Mouse (Mus musculus) adrenal gland, postnatal 36 days (tissue): ENCODE measurements around the gene Bace1. TPM values are rescaled to one million over a fixed set of nuclear protein-coding genes. Genes with fewer than 3 reads are reported as not detected.
"Not testable (repeated sequence)": the region's sequence is repeated elsewhere in the genome, so short reads cannot be mapped to it uniquely, and the experiment has no call there.

Source experiments
- DNase-seq, 2 experiments: peaks; one replicate each; pipeline ENCODE4 v3.0.0; 2021; ENCODE audit warnings: mixed read lengths in 1 of 2
- total RNA-seq, 2 experiments: library from RNA; stranded (reverse); gene quantifications; 2 replicates each; pipeline ENCODE4 v1.2.3; 2021

Bace1 gene
- total RNA-seq, 2 experiments from 2014 or later: 24.3 to 32.0 TPM

- no peak for DNase-seq
Measured at GRCm38 (mm10) chr9:45833461-45833860, 4.9 kb upstream of the Bace1 start.

DNA sequence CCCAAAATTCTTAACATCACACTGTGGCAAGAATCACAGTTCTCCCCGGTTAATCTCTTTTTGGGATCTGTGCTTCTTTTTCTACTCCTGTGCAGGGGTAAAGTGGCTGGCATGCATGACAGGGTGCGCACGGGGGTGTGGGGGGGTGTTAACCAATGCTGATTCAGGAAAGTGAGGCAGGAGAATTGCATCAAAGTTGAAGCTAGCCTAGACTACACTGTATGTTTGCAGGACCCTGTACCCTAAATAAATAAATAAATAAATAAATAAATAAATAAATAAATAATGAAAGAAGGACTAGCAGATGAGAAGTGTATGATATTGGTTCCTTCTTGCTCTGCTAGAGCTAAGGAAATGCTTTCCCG, 329 bp upstream of the Bace1 start:
- no peak for DNase-seq

DNA sequence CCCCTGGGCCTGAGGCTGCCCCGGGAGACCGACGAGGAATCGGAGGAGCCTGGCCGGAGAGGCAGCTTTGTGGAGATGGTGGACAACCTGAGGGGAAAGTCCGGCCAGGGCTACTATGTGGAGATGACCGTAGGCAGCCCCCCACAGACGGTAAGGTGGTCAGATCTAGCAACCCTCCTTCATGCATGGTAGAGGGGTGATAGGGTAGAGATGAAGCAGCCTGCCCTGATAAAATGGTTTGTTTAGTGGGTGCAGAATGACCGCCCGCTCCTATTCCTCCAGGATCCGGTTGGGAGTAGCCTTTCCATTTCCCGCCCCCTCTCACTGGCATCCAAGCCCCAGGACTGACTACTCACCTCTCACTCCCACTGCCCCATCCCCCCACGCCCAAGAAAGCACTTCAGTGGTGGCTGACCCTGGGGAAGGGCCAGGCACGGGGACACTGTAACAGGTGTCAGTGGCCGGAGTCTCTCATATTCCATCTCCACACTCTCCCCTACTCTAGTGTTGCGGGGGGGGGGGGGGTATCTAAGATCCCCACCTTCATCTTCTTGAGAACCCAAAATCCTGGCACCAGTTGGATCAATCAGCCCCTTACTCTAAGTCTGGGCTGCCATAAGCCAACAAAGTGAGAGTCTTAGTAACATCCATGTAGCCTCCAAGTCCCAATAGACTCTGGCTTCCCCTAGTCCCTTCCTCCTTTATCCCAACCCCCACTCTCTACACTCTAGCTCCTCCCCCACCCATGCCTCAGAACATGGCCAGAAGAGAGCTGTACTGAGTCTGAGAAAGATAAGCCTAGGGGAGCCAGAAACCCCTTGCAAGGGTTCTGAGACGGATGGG, 980 bp downstream of the Bace1 start:
- DNase-seq: peak in 1 of 2 experiments; percentile 45

GRCm38 (mm10) chr9:45839982-45840300, 1.6 kb downstream of the Bace1 start:
- no peak for DNase-seq

DNA sequence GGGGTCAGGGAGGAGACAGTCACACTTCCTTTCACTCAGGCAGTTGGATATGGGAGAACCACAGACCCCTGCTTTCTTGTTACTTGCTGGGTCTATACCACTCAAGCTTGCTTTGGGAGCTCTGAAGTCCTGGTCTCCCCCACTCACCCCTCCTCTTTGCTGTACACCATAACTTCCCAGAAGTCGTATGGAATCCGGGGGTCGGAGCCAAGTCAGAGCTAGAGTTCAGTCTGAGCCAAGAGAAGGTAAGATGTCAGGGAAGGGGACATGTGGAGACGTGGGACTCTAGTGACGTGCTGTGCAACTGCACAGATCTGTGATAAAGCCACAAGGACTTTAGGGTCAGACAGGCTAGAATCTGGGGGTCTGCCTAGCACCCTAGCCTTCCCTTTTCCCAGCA, 2.0 kb downstream of the Bace1 start:
- DNase-seq: no peak

DNA sequence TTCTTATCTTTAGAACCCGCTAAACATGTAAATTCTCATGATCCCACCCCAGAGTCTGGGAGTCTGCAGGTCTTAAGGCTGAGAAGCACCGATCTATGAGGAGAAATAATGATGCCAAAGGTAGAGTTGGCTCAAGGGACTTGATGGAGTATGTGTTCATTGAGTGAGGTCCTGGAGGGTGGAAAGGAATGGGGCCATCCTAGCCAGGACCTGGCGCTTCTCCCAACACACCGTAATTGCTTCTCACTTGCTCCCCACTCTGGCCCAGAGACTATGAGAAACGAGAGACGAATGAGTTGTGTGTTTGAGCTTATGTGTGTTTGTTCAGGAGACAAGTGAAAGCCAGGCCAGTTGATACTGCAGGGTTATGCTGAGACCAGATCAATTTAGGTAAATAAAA, 3.1 kb downstream of the Bace1 start:
- DNase-seq: no peak

DNA sequence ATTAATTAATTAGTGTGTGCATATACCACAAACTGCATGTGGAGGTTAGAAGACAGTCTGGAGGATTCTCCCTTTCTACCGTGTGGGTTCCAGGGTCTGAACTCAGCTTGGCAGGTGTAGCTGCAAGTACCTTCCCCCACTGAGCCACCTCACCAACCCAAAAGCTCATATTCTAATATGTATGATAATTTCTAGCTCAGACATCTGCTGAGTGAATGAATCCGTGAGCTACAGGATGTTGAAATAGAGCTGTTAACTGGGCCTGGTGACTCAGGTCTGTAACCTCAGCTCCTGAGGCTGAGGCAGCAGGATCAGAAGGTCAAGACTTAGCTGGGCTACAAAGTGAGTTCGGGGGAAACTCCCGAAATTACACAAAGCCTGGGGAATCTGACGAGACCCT, 4.6 kb downstream of the Bace1 start:
- DNase-seq: peak in 1 of 2 experiments; percentile 18

GRCm38 (mm10) chr9:45843780-45844179, 5.4 kb downstream of the Bace1 start:
- DNase-seq: no peak

DNA sequence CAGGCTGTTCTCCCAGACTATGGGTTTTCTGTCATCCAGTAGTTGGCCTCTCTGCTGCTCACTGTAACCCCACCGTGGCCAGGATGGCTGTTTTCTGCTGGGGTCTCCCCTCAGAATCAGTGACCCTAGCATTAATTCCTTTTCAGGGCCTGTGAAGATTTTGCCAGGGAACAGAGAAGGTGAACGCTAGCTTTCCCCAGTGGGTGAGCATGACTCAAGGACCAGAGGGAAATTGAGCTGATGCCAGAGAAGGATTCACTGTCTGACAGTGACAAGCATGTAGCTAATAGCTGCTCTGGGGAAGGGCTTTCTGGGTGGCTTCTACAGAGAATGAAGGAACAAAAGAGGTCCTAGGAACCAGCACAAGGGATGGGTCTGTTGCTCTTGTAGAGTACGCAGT, 7.2 kb downstream of the Bace1 start:
- peak; percentile 17 to 39 for DNase-seq

DNA sequence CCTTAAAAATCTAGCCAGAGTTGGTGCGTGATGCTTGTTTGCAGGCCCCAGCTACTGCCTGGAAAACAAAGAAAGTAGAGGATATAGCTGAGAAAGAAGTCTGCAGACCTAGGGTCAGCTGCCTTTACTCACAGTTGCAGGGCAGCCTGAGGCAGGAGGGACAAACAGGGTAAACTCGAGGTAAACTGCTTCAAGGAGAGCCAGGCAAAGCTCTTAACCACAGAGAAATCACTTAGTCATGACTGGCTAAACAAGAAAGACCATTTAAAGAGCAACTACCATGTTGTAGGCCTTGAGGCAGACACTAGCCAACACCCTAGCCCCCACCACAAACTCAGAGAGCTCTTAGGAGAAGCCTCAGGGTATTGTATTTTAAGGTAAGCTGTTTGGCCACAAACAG, 7.8 kb downstream of the Bace1 start:
- not testable (repeated sequence) for DNase-seq

DNA sequence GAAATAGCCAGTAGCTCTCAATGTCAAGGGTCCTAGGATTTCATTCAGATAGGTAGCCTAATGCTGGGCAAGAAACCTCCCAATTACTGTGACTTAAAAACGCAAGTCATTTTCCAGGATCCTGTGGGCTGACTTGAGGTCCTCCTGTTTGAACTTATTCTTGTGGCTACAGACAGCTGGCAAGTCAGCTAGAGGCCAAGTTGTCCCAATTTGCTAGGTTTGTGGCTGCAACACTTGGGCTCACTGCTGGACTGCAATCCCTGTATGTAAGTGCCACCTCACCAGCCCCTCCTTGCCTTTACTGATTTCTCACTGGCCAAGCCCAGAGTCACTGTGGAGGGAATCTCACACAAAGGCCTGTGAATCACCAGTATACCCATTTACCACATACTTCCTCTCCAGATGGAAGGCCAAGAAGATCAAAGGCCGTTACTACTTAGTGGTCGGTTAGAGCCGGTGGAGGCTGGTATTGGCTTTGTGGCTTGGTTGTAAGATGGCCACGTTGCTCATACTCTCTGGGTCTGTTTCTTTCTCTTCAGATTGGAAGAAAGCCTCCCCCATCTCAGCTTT, 8.6 kb downstream of the Bace1 start:
- DNase-seq: no peak

- DNase-seq: peak in 1 of 2 experiments; percentile 30
Measured at GRCm38 (mm10) chr9:45849528-45850408, 11.4 kb downstream of the Bace1 start.

DNA sequence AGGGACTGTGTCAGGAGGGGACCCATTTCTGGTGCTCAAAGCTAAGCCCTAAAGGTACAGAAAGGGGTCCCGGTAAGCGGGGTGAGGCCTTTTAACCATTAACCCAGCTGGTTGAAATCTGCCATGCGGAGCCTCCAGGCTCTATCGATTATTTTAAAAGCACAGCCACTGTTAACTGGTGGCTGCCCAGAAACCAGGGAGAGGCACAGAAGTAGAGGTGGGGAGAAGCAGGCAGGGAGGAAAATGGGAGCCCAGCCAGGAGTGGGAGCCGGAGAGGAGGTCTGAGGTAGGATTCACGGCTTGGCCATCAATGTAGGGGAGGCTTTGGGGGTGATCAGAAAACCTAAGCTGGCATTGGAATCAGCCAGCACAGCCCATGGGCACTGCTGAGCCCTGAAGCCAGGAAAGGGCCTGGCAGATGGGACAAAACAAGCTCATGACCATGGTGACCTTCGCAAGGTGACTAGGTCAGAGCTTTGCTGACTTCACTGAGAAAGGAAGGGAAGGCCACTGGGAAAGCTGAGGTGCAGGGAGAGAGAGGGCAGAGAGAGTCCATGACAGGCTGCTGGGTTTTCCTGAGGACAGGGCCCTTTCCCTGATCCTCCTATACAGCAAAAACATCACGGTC, 12.3 kb downstream of the Bace1 start:
- peak in 1 of 2 experiments; percentile 25 for DNase-seq

DNA sequence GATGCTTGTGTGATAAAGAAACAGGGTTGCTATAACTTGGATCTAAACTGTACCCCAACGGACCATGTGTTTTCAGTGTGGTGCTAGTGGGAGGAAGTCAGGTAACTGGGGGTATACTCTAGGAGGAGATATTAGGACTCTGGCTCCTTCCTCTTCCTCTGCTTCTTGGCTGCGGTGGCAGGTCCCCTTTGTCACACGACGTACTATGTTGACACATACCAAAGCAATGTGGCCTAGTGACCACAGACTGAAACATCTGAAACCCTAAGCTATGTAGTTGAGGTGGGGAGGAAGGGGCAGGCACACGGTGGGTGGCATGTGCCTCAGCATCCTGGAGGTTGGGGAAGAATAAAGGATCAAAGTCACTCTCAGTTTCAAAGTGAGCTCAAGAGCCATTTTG, 12.9 kb downstream of the Bace1 start:
- no peak for DNase-seq

DNA sequence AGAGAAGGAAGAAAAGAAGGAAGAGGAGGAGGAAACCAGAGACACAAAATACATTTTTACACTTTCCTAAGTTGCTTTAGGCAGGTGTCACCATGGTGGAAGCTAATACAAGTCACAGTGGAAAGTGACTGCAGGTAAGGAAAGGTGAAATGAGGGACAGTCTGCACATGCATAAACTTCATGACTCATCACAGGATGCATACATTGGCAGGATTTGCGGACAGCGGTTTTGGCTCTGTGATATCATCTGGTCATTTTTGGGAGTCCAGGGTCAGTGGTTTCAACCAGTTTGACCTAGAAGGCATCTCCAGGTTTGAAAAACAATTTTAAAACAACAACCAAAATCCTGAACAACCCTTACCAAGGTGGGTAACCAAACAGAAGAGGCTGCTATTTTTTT, 13.4 kb downstream of the Bace1 start:
- no peak for DNase-seq

DNA sequence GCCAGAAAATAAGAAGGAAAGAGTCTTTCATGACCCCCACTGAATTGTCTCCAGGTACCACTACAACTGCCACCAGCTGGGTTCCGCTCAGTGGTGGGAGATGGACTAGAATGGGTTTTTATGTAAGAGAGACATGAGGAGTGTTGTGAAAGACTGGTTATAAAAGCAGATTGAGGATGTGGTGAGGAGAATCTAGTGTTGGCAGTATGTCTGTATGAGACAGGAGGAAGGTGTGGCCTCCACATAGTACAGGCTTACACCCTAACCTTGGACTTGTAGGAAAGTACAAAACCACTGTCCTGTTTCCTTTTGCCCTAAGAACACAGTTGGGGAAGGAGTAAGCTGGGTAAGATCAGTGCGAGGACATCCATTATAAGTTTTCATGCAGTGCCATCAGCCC, 15.3 kb downstream of the Bace1 start:
- DNase-seq: no peak

DNA sequence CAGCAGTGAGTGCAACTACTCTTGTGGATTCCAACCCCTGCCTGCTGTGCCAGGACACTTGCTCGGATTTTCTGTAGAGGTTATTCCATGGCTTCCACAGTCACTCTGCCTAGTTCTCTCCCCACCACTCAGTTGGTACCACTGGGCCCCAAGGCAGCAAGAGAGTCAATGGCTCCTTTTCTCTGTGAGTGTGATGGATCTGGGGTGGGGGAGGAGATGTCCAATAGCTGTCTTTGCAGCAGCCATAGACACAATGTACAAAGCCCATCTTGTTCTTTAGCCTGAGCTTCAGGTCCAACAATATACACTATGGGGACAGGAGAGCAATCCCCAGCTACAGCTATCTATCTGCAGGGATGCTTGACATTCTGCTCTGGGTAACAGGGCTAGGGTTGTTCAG, 15.8 kb downstream of the Bace1 start:
- no peak for DNase-seq

GRCm38 (mm10) chr9:45859364-45859763, 21.0 kb downstream of the Bace1 start:
- no peak for DNase-seq

- no peak for DNase-seq
Measured at GRCm38 (mm10) chr9:45861813-45862212, 23.4 kb downstream of the Bace1 start.

DNA sequence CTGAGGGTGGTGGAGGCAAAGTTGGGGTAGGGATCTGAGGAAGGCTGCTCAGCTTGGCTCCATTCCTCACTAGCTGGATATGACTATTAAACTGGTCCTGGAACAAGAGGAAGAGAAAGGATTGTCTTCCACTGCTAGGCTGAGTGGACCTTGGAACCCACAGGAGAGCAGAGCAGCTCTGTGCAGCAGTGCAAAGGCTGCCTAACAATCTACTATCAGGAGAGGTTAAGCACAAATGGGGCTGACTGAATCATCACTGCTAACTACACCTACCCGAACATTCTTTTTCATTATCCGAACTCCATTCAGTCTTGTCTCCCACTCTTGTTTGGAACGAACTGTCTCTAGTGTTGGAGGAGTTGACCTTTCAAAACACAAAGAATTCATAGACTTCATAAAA, 30.8 kb downstream of the Bace1 start:
- DNase-seq: no peak

DNA sequence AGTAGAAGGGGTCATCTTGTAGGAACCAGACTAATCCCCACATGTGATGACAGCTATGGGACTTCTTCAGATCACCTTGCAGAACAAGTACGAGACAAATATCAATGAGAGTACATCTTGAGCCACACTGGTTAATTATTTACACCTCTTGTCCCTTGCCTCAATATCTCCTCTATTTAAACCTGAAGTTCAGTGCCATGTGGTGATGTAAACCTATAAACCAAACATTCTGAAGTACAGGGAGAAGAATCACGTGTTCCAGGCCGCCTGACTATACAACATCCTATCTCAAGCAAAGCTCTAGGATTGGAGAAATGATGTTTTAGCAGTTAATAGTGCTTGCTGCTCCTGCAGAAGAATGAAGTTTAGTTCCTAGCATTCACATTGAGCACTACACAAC, 31.9 kb downstream of the Bace1 start:
- no peak for DNase-seq

DNA sequence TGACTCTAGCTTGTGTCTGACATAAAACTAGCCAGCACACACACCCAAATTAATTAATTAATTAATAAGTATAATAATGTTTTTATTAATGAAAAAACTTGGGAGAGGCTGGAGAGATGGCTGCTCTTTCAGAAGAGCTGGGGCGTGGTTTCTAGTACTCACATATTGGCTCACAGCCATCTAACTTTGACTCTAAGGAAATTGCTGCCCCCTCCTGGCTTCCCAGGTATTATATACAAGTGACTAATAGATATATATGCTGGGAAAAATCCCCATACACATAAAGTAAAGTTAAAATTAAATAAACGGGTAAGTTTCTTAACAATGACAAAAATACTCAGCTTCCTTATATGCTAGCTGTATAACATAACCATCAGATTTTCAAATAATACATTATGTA, 39.5 kb downstream of the Bace1 start:
- DNase-seq: peak; percentile 26 to 54

DNA sequence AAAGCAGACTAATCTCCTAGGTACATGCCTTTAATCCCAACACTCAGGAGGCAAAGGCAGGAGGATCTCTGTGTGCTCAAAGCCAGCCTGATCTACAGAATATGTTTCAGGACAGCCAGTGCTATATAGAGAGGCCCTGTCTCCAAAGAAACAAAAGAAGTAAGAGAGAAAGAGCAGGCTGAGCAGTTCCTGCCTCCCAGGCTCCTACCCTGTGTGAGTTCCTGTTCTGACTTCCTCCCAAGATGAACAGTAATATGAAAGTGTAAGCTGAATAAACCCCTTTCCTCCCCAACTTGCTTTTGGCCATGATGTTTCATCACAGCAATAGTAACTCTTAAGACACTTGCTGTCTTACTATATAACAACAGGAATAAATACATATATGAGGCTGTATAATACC, 55.3 kb downstream of the Bace1 start:
- DNase-seq: no peak
